Mouse (Mus musculus) neural tube, embryonic 11.5 days (tissue): Measurements from ENCODE around the gene Gm11554. TPM values are rescaled to one million over a fixed set of nuclear protein-coding genes. Genes with fewer than 3 reads are reported as not detected.
"Not testable (repeated sequence)": the region's sequence is repeated elsewhere in the genome, so short reads cannot be mapped to it uniquely, and the experiment has no call there.

Experiments used
- ATAC-seq: fragments of 200-750 bp; cut with Nextera tagmentation; 2 replicates; pipeline ENCODE4 v1.8.0; 2017; ENCODE audit warnings: moderate number of reproducible peaks, mild to moderate bottlenecking, moderate TSS enrichment, moderate library complexity; ENCODE audit not compliant: insufficient read depth, low FRiP score, low TSS enrichment
- DNase-seq: peaks from one replicate; pipeline ENCODE4 v3.0.0-alpha.2; 2015; ENCODE audit warnings: low spot score
- H3K27ac ChIP-seq: fragments of 300-500 bp; sonication (generic); 2 replicates; pipeline ENCODE4 v1.5.1; 2014; ENCODE audit warnings: low read depth, mild to moderate bottlenecking, low read length
- H3K27me3 ChIP-seq: fragments of 300-500 bp; sonication (generic); 2 replicates; pipeline ENCODE4 v1.6.1; 2014; ENCODE audit warnings: mild to moderate bottlenecking, low read length, mixed read lengths; ENCODE audit not compliant: control insufficient read depth, insufficient read depth
- H3K36me3 ChIP-seq: fragments of 300-500 bp; sonication (generic); 2 replicates; pipeline ENCODE4 v1.6.1; 2014; ENCODE audit warnings: mild to moderate bottlenecking, low read length, moderate library complexity, mixed read lengths; ENCODE audit not compliant: control insufficient read depth, insufficient read depth
- H3K4me1 ChIP-seq: fragments of 300-500 bp; sonication (generic); 2 replicates; pipeline ENCODE4 v1.6.1; 2014; ENCODE audit warnings: low read length, mixed read lengths; ENCODE audit not compliant: control insufficient read depth, insufficient read depth
- H3K4me2 ChIP-seq: fragments of 300-500 bp; sonication (generic); 2 replicates; pipeline ENCODE4 v1.6.1; 2014; ENCODE audit warnings: low read depth, mild to moderate bottlenecking, moderate library complexity
- H3K4me3 ChIP-seq: fragments of 300-500 bp; sonication (generic); 2 replicates; pipeline ENCODE4 v1.5.1; 2014; ENCODE audit warnings: low read depth, low read length
- H3K9ac ChIP-seq: fragments of 300-500 bp; sonication (generic); 2 replicates; pipeline ENCODE4 v1.6.1; 2014; ENCODE audit warnings: mild to moderate bottlenecking, low read length
- H3K9me3 ChIP-seq: fragments of 300-500 bp; sonication (generic); 2 replicates; pipeline ENCODE4 v1.6.1; 2016; ENCODE audit warnings: low read length; ENCODE audit not compliant: control insufficient read depth
- WGBS: fragments of 180-500 bp; shearing (Covaris S2); extraction: QIAGEN DNeasy Blood & Tissue Kit; methylation state at CpG from one replicate; pipeline ENCODE4 v1.1.7; 2014; 5-methylcytosine and 5-hydroxymethylcytosine counted together
- polyA plus RNA-seq: library from polyadenylated mRNA; unstranded; fragments of >200 nt; fragmentation: Nextera tagmentation; extraction: Ambion mirVana; gene quantifications from 2 replicates; pipeline ENCODE4 v1.2.1, GENCODE M21; 2014

Gene Gm11554
- not detected in 2 replicates for polyA plus RNA-seq

DNA sequence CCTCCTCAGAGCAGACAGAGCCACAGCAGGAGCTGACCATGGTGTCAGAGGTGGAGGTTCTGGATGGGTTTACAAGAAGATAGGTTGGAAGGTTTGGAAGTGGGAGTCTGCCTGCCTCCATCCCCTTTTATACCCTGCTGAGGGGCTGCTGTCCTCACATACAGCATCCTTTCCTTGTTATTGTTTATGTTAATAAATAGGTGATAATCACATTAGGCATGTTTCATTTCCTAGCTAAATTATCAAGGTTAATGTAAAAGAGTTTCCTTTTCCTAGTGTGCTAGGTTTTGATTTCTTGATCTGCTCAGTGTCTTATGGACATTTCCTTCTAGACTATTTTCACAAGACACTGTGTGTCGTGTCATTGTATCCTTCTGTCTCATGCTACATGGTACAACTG lies at the start of gene Gm11554:
Gene Gm11554, minus strand, starts transcription at position 101 of the 400 bp plus-strand sequence.
- not testable (repeated sequence) for ATAC-seq

DNA sequence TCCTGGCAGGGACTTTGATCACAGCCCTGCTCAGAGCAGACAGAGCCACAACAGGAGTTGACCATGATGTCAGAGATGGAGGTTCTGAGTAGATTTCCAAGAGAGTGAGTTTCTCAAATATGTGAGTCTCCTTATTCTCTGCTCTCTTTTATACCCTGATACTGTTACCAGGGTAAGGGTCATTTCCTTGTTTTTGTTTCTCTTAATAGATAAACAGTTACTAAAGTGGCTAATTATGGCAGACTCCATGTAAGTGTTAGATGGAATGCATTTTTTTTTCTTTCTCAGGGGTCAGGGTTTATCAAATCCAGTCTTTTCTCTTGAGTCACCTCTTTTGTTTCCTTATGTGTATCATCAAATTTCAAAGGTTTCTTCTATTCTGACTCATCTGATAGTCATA lies 47.3 kb upstream of the Gm11554 start, which contains the start of gene Krtap4-16:
Gene Krtap4-16, minus strand, starts transcription at position 101 of the 400 bp plus-strand sequence.
- Histone ChIP-seq H3K4me2 (no peak within 1 kb of the TSS), H3K36me3 (no peaks in the 10 kb centered on the region), H3K9me3 (no peaks in the 10 kb centered on the region), H3K27ac (no peak within 1 kb of the TSS), H3K4me3 (no peak within 1 kb of the TSS), H3K9ac (no peak within 1 kb of the TSS), H3K4me1 (no peaks in the 10 kb centered on the region), H3K27me3 (no peaks in the 10 kb centered on the region)
- no peak for DNase-seq
- no peak for ATAC-seq

More for the DNA sequence above, at the start of gene Gm11554:
- not testable (repeated sequence) for H3K27me3 ChIP-seq, H3K36me3 ChIP-seq, H3K4me1 ChIP-seq, H3K4me2 ChIP-seq, H3K9me3 ChIP-seq, H3K4me3 ChIP-seq, H3K27ac ChIP-seq, H3K9ac ChIP-seq, DNase-seq
- no CpG with 5 or more reads among the region's 1 CpGs for WGBS

DNA sequence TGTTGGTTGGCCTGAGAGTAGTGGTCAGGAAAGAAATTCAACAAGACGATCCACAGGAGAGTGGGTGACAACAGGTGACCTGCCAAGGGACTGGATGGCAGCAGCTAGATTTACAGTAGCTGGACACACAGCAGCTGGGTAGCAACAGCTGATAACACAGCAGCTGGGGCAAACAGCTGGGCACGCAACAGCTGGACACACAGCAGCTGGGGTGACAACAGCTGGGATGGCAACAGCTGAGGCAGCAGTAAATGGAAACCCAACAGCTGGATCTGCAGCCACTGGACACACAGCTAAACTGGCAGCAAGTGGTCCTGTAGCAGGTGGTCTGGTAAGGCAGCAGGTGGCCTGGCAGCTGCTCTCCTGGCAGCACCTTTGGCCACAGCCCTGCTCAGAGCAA lies 42.5 kb upstream of the Gm11554 start:
- no peak overlapping the region for H3K9ac ChIP-seq
- H3K4me1 ChIP-seq = no peaks in the 10 kb centered on the region
- no peak overlapping the region for H3K4me2 ChIP-seq
- no peak for DNase-seq
- ATAC-seq = no peak
- no peaks in the 10 kb centered on the region for H3K36me3 ChIP-seq
- H3K4me3 ChIP-seq = no peak overlapping the region
- no peaks in the 10 kb centered on the region for H3K27me3 ChIP-seq
- 90% methylated on average over 2 of the region's 2 CpGs for WGBS
- H3K27ac ChIP-seq = no peak overlapping the region
- no peaks in the 10 kb centered on the region for H3K9me3 ChIP-seq

DNA sequence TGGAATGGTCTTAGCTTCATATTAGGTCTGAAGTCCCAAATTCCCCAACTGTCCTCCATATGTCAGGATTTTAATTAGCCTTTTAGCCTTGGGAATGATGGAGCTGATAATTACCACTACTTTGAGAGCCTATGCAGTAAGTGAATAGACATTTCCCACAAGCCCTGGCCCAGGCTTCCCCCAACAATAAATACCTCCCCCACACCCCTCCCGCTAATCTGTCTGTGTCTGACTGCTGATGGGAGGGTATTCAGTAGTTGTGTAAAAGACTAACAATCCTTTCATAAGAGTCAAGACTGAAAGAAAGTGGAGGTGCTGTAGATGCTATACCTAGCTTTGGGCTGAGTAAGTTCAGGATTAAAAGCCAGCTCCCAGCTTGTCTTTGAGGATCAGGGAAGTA lies 37.9 kb upstream of the Gm11554 start:
- no peaks in the 10 kb centered on the region for H3K27me3 ChIP-seq
- no peak overlapping the region for H3K27ac ChIP-seq
- 61% methylated on average over 1 of the region's 1 CpGs for WGBS
- no peak for DNase-seq
- H3K9ac ChIP-seq = no peak overlapping the region
- ATAC-seq = no peak
- no peaks in the 10 kb centered on the region for H3K4me1 ChIP-seq
- no peaks in the 10 kb centered on the region for H3K36me3 ChIP-seq
- H3K9me3 ChIP-seq = no peaks in the 10 kb centered on the region
- H3K4me3 ChIP-seq = no peak overlapping the region
- H3K4me2 ChIP-seq = no peak overlapping the region

DNA sequence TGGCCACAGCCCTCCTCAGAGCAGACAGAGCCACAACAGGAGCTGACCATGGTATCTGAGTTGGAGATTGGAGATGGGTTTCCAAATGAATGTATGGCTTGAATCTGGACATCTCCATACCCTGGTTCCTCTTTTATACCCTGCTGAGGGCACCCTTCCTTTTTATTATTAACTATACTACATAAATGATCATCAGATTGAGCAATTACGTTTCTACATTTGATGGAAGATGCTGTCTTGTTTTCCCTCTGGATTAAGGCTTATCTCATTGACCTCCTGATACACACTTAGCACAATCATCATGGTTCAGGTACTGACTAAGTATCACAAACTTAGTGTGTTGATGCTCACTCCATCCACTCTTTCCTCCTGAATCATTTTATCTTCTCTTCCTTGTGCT lies 33.7 kb upstream of the Gm11554 start, which contains the start of gene 2300003K06Rik:
Gene 2300003K06Rik, minus strand, starts transcription at position 101 of the 400 bp plus-strand sequence.
- ATAC-seq (no peak), DNase-seq (no peak)
- H3K27me3 ChIP-seq = no peaks in the 10 kb centered on the region
- no peak within 1 kb of the TSS for H3K27ac ChIP-seq
- no peak within 1 kb of the TSS for H3K4me2 ChIP-seq
- H3K4me1 ChIP-seq = no peaks in the 10 kb centered on the region
- WGBS = 75% methylated on average over 1 of the region's 1 CpGs
- no peaks in the 10 kb centered on the region for H3K9me3 ChIP-seq
- no peaks in the 10 kb centered on the region for H3K36me3 ChIP-seq
- no peak within 1 kb of the TSS for H3K4me3 ChIP-seq
- no peak within 1 kb of the TSS for H3K9ac ChIP-seq

DNA sequence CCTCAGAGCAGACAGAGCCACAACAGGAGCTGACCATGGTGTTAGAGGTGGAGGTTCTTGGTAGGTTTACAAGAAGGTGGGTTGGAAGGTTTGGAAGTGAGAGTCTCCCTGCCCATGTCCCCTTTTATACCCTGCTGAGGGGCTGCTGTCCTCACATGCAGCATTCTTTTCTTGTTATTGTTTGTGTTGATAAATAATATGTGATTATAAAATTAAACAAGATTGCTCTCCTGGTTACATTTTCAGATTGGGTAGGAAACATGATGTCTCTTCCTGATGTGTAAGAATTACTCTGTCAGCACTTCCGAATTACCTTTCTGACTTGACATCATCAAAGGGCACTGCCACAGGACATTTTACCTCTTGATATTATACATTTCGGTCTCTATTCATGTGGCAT lies 11.3 kb upstream of the Gm11554 start, which contains the start of gene Gm11564:
Gene Gm11564, minus strand, starts transcription at position 101 of the 400 bp plus-strand sequence.
- H3K27ac ChIP-seq, H3K4me1 ChIP-seq, H3K27me3 ChIP-seq, ATAC-seq, H3K4me3 ChIP-seq, H3K9ac ChIP-seq, H3K9me3 ChIP-seq, H3K4me2 ChIP-seq, H3K36me3 ChIP-seq, DNase-seq: not testable (repeated sequence)
- 94% methylated on average over 2 of the region's 2 CpGs for WGBS

DNA sequence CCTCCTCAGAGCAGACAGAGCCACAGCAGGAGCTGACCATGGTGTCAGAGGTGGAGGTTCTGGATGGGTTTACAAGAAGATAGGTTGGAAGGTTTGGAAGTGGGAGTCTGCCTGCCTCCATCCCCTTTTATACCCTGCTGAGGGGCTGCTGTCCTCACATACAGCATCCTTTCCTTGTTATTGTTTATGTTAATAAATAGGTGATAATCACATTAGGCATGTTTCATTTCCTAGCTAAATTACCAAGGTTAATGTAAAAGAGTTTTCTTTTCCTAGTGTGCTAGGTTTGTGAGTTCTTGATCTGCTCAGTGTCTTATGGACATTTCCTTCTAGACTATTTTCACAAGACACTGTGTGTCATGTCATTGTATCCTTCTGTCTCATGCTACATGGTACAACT lies 5.5 kb upstream of the Gm11554 start, which contains the start of gene Krtap4-13:
Gene Krtap4-13, minus strand, starts transcription at position 101 of the 400 bp plus-strand sequence.
- H3K9ac ChIP-seq, H3K4me1 ChIP-seq, H3K4me2 ChIP-seq, H3K27ac ChIP-seq, H3K27me3 ChIP-seq, H3K9me3 ChIP-seq, H3K4me3 ChIP-seq, DNase-seq, ATAC-seq, H3K36me3 ChIP-seq: not testable (repeated sequence)

DNA sequence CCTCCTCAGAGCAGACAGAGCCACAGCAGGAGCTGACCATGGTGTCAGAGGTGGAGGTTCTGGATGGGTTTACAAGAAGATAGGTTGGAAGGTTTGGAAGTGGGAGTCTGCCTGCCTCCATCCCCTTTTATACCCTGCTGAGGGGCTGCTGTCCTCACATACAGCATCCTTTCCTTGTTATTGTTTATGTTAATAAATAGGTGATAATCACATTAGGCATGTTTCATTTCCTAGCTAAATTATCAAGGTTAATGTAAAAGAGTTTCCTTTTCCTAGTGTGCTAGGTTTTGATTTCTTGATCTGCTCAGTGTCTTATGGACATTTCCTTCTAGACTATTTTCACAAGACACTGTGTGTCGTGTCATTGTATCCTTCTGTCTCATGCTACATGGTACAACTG lies 5.4 kb downstream of the Gm11554 start, which contains the start of gene Gm11569:
Gene Gm11569, minus strand, starts transcription at position 101 of the 400 bp plus-strand sequence.
- not testable (repeated sequence) for H3K9me3 ChIP-seq, H3K4me2 ChIP-seq, H3K4me3 ChIP-seq, DNase-seq, H3K27ac ChIP-seq, ATAC-seq, H3K4me1 ChIP-seq, H3K27me3 ChIP-seq, H3K36me3 ChIP-seq, H3K9ac ChIP-seq
- no CpG with 5 or more reads among the region's 1 CpGs for WGBS

DNA sequence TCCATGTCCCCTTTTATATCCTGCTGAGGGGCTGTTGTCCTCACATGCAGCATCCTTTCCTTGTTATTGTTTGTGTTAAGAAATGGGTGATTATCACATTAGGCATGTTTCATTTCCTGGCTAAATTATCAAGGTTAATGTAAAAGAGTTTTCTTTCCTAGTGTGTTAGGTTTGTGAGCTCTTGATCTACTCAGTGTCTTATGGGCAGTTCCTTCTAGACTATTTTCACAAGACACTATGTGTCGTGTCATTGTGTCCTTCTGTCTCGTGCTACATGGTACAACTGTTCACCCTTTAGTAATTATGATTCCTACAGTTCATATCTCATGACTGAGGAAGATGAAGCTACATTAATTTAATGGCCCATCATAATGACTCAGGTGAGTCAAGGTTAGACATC lies 10.9 kb downstream of the Gm11554 start, which contains the start of gene Gm11596:
Gene Gm11596, minus strand, starts transcription at position 101 of the 400 bp plus-strand sequence.
- ATAC-seq (no peak), DNase-seq (no peak)
- Histone ChIP-seq H3K4me2 (no peak within 1 kb of the TSS), H3K9ac (no peak within 1 kb of the TSS), H3K4me3 (no peak within 1 kb of the TSS), H3K36me3 (no peaks in the 10 kb centered on the region), H3K9me3 (no peaks in the 10 kb centered on the region), H3K27me3 (no peaks in the 10 kb centered on the region), H3K27ac (no peak within 1 kb of the TSS), H3K4me1 (no peaks in the 10 kb centered on the region)
- WGBS = 82% methylated on average over 2 of the region's 2 CpGs
